Mouse (Mus musculus): Measurements from ENCODE around the gene Eif4g3. TPM values are rescaled to one million over a fixed set of nuclear protein-coding genes. Genes with fewer than 3 reads are reported as not detected.

Eif4g3 gene
- polyA plus RNA-seq, 1 experiment from 2014 or later = 35.2 TPM

GRCm38 (mm10) chr4:138017085-138017637, 24.3 kb downstream of the Eif4g3 start:
- DNase-seq (ENCODE audit: low spot score) (no peak), ATAC-seq (replicated peaks; ENCODE audit: insufficient number of reproducible peaks, low FRiP score, low TSS enrichment, low read depth) (no peak)
- 91% methylated on average over 11 of the region's 11 CpGs for WGBS
- Histone ChIP-seq H3K27me3 (ENCODE audit: control insufficient read depth, insufficient read depth, low read length) (no peaks in the 10 kb centered on the region), H3K4me1 (ENCODE audit: control insufficient read depth, insufficient read depth, low read length) (no peaks in the 10 kb centered on the region), H3K4me2 (ENCODE audit: low read depth, low read length) (no peak overlapping the region), H3K9me3 (replicated peaks; ENCODE audit: control insufficient read depth, low read length) (no peaks in the 10 kb centered on the region), H3K4me3 (ENCODE audit: low read depth, low read length) (no peak overlapping the region), H3K36me3 (replicated peaks; ENCODE audit: control insufficient read depth, insufficient read depth, low read depth, low read length) (peaks cover 16% of the 10 kb centered on the region), H3K27ac (replicated peaks; ENCODE audit: low read depth, low read length) (no peak overlapping the region), H3K9ac (replicated peaks; ENCODE audit: low read length) (no peak overlapping the region)

- Histone ChIP-seq H3K9me3 (replicated peaks; ENCODE audit: control insufficient read depth, low read length) (no peaks in the 10 kb centered on the region), H3K4me3 (ENCODE audit: low read depth, low read length) (no peak overlapping the region), H3K36me3 (replicated peaks; ENCODE audit: control insufficient read depth, insufficient read depth, low read depth, low read length) (peaks cover 16% of the 10 kb centered on the region), H3K4me1 (ENCODE audit: control insufficient read depth, insufficient read depth, low read length) (no peaks in the 10 kb centered on the region), H3K4me2 (ENCODE audit: low read depth, low read length) (no peak overlapping the region), H3K27me3 (ENCODE audit: control insufficient read depth, insufficient read depth, low read length) (no peaks in the 10 kb centered on the region), H3K9ac (replicated peaks; ENCODE audit: low read length) (no peak overlapping the region), H3K27ac (replicated peaks; ENCODE audit: low read depth, low read length) (no peak overlapping the region)
- 85% methylated on average over 6 of the region's 6 CpGs for WGBS
- DNase-seq (ENCODE audit: low spot score) = no peak
- no peak for ATAC-seq (replicated peaks; ENCODE audit: insufficient number of reproducible peaks, low FRiP score, low TSS enrichment, low read depth)
Observed at GRCm38 (mm10) chr4:138018011-138018410, 25.2 kb downstream of the Eif4g3 start.

- no peaks in the 10 kb centered on the region for H3K9me3 ChIP-seq (replicated peaks; ENCODE audit: control insufficient read depth, low read length)
- DNase-seq (ENCODE audit: low spot score) (no peak), ATAC-seq (replicated peaks; ENCODE audit: insufficient number of reproducible peaks, low FRiP score, low TSS enrichment, low read depth) (no peak)
- no peaks in the 10 kb centered on the region for H3K4me1 ChIP-seq (ENCODE audit: control insufficient read depth, insufficient read depth, low read length)
- 68% methylated on average over 6 of the region's 6 CpGs for WGBS
- no peak overlapping the region for H3K4me2 ChIP-seq (ENCODE audit: low read depth, low read length)
- peaks cover 6% of the 10 kb centered on the region for H3K36me3 ChIP-seq (replicated peaks; ENCODE audit: control insufficient read depth, insufficient read depth, low read depth, low read length)
- H3K27me3 ChIP-seq (ENCODE audit: control insufficient read depth, insufficient read depth, low read length) = no peaks in the 10 kb centered on the region
- no peak overlapping the region for H3K4me3 ChIP-seq (ENCODE audit: low read depth, low read length)
- H3K9ac ChIP-seq (replicated peaks; ENCODE audit: low read length) = no peak overlapping the region
- H3K27ac ChIP-seq (replicated peaks; ENCODE audit: low read depth, low read length) = no peak overlapping the region
Observed at GRCm38 (mm10) chr4:138020231-138020630, 27.4 kb downstream of the Eif4g3 start.

GRCm38 (mm10) chr4:138021651-138022050, 28.8 kb downstream of the Eif4g3 start:
- Histone ChIP-seq H3K9ac (replicated peaks; ENCODE audit: low read length) (no peak overlapping the region), H3K27ac (replicated peaks; ENCODE audit: low read depth, low read length) (no peak overlapping the region), H3K36me3 (replicated peaks; ENCODE audit: control insufficient read depth, insufficient read depth, low read depth, low read length) (peaks cover 6% of the 10 kb centered on the region), H3K9me3 (replicated peaks; ENCODE audit: control insufficient read depth, low read length) (no peaks in the 10 kb centered on the region), H3K4me2 (ENCODE audit: low read depth, low read length) (no peak overlapping the region), H3K4me3 (ENCODE audit: low read depth, low read length) (no peak overlapping the region), H3K27me3 (ENCODE audit: control insufficient read depth, insufficient read depth, low read length) (no peaks in the 10 kb centered on the region), H3K4me1 (ENCODE audit: control insufficient read depth, insufficient read depth, low read length) (no peaks in the 10 kb centered on the region)
- no peak for ATAC-seq (replicated peaks; ENCODE audit: insufficient number of reproducible peaks, low FRiP score, low TSS enrichment, low read depth)
- WGBS = 91% methylated on average over 6 of the region's 6 CpGs
- no peak for DNase-seq (ENCODE audit: low spot score)

- no peak for ATAC-seq (replicated peaks; ENCODE audit: insufficient number of reproducible peaks, low FRiP score, low TSS enrichment, low read depth)
- H3K4me3 ChIP-seq (ENCODE audit: low read depth, low read length) = no peak overlapping the region
- H3K9me3 ChIP-seq (replicated peaks; ENCODE audit: control insufficient read depth, low read length) = no peaks in the 10 kb centered on the region
- no peak overlapping the region for H3K27ac ChIP-seq (replicated peaks; ENCODE audit: low read depth, low read length)
- no peak overlapping the region for H3K9ac ChIP-seq (replicated peaks; ENCODE audit: low read length)
- H3K4me2 ChIP-seq (ENCODE audit: low read depth, low read length) = no peak overlapping the region
- no peak for DNase-seq (ENCODE audit: low spot score)
- WGBS = 82% methylated on average over 2 of the region's 2 CpGs
- H3K27me3 ChIP-seq (ENCODE audit: control insufficient read depth, insufficient read depth, low read length) = no peaks in the 10 kb centered on the region
- peaks cover 6% of the 10 kb centered on the region for H3K36me3 ChIP-seq (replicated peaks; ENCODE audit: control insufficient read depth, insufficient read depth, low read depth, low read length)
- no peaks in the 10 kb centered on the region for H3K4me1 ChIP-seq (ENCODE audit: control insufficient read depth, insufficient read depth, low read length)
Observed at GRCm38 (mm10) chr4:138022761-138023160, 29.9 kb downstream of the Eif4g3 start.

GRCm38 (mm10) chr4:138023403-138024100, 30.7 kb downstream of the Eif4g3 start:
- Histone ChIP-seq H3K27me3 (ENCODE audit: control insufficient read depth, insufficient read depth, low read length) (no peaks in the 10 kb centered on the region), H3K4me2 (ENCODE audit: low read depth, low read length) (no peak overlapping the region), H3K9me3 (replicated peaks; ENCODE audit: control insufficient read depth, low read length) (no peaks in the 10 kb centered on the region), H3K36me3 (replicated peaks; ENCODE audit: control insufficient read depth, insufficient read depth, low read depth, low read length) (peaks cover 3% of the 10 kb centered on the region; the same call in 1 of the 2 replicates), H3K4me1 (ENCODE audit: control insufficient read depth, insufficient read depth, low read length) (no peaks in the 10 kb centered on the region), H3K9ac (replicated peaks; ENCODE audit: low read length) (no peak overlapping the region), H3K4me3 (ENCODE audit: low read depth, low read length) (no peak overlapping the region), H3K27ac (replicated peaks; ENCODE audit: low read depth, low read length) (no peak overlapping the region)
- ATAC-seq (replicated peaks; ENCODE audit: insufficient number of reproducible peaks, low FRiP score, low TSS enrichment, low read depth) = no peak
- DNase-seq (ENCODE audit: low spot score) = no peak
- 85% methylated on average over 9 of the region's 9 CpGs for WGBS

- no peak overlapping the region for H3K4me3 ChIP-seq (ENCODE audit: low read depth, low read length)
- no peak overlapping the region for H3K4me2 ChIP-seq (ENCODE audit: low read depth, low read length)
- H3K27me3 ChIP-seq (ENCODE audit: control insufficient read depth, insufficient read depth, low read length) = no peaks in the 10 kb centered on the region
- peaks cover 5% of the 10 kb centered on the region for H3K36me3 ChIP-seq (replicated peaks; ENCODE audit: control insufficient read depth, insufficient read depth, low read depth, low read length)
- no peak for DNase-seq (ENCODE audit: low spot score)
- WGBS = 95% methylated on average over 6 of the region's 6 CpGs
- no peaks in the 10 kb centered on the region for H3K4me1 ChIP-seq (ENCODE audit: control insufficient read depth, insufficient read depth, low read length)
- H3K27ac ChIP-seq (replicated peaks; ENCODE audit: low read depth, low read length) = no peak overlapping the region
- ATAC-seq (replicated peaks; ENCODE audit: insufficient number of reproducible peaks, low FRiP score, low TSS enrichment, low read depth) = no peak
- no peaks in the 10 kb centered on the region for H3K9me3 ChIP-seq (replicated peaks; ENCODE audit: control insufficient read depth, low read length)
- no peak overlapping the region for H3K9ac ChIP-seq (replicated peaks; ENCODE audit: low read length)
Observed at GRCm38 (mm10) chr4:138029168-138029567, 36.3 kb downstream of the Eif4g3 start.

- Histone ChIP-seq H3K9ac (replicated peaks; ENCODE audit: low read length) (no peak overlapping the region), H3K4me3 (ENCODE audit: low read depth, low read length) (no peak overlapping the region), H3K4me2 (ENCODE audit: low read depth, low read length) (no peak overlapping the region), H3K36me3 (replicated peaks; ENCODE audit: control insufficient read depth, insufficient read depth, low read depth, low read length) (peaks cover 2% of the 10 kb centered on the region), H3K27ac (replicated peaks; ENCODE audit: low read depth, low read length) (no peak overlapping the region), H3K9me3 (replicated peaks; ENCODE audit: control insufficient read depth, low read length) (no peaks in the 10 kb centered on the region), H3K27me3 (ENCODE audit: control insufficient read depth, insufficient read depth, low read length) (no peaks in the 10 kb centered on the region), H3K4me1 (ENCODE audit: control insufficient read depth, insufficient read depth, low read length) (no peaks in the 10 kb centered on the region; the same call in 1 of the 2 replicates)
- WGBS = 91% methylated on average over 10 of the region's 10 CpGs
- ATAC-seq (replicated peaks; ENCODE audit: insufficient number of reproducible peaks, low FRiP score, low TSS enrichment, low read depth) (no peak), DNase-seq (ENCODE audit: low spot score) (no peak)
Observed at GRCm38 (mm10) chr4:138031828-138032227, 39.0 kb downstream of the Eif4g3 start.
